Mouse (Mus musculus) heart, adult 2 months (tissue): ENCODE measurements around the gene 4930404H24Rik. TPM values are rescaled to one million over a fixed set of nuclear protein-coding genes. Genes with fewer than 3 reads are reported as not detected.

Source experiments
- DNase-seq, 2 experiments: peaks; one replicate each; pipeline ENCODE4 v3.0.0; 2021
- H3K27ac ChIP-seq: fragments of 200-600 bp; 2 replicates; pipeline ENCODE4 v1.8.1; 2022
- H3K27me3 ChIP-seq: fragments of 200-500 bp; 2 replicates; pipeline ENCODE4 v1.6.1; 2012; ENCODE audit warnings: mild to moderate bottlenecking, low read length, inconsistent platforms, mixed read lengths; ENCODE audit not compliant: control insufficient read depth, insufficient read depth
- H3K36me3 ChIP-seq: fragments of 200-500 bp; 2 replicates; pipeline ENCODE4 v1.6.1; 2012; ENCODE audit warnings: low read length, inconsistent platforms; ENCODE audit not compliant: control insufficient read depth, insufficient read depth
- H3K4me1 ChIP-seq: fragments of 200-500 bp; 2 replicates; pipeline ENCODE4 v1.6.1; 2011; ENCODE audit warnings: low read length; ENCODE audit not compliant: control insufficient read depth, insufficient read depth
- H3K4me3 ChIP-seq: fragments of 200-600 bp; 2 replicates; pipeline ENCODE4 v1.8.1; 2022
- H3K79me2 ChIP-seq: fragments of 200-500 bp; replicated peaks from 2 replicates; pipeline ENCODE4 v1.6.1; 2012; ENCODE audit warnings: mild to moderate bottlenecking, inconsistent platforms, low read length, moderate library complexity, mixed read lengths; ENCODE audit not compliant: control insufficient read depth, insufficient read depth
- H3K9ac ChIP-seq: fragments of 200-500 bp; 2 replicates; pipeline ENCODE4 v1.6.1; 2012; ENCODE audit warnings: low read depth, mild to moderate bottlenecking, control low read depth, inconsistent platforms, low read length, mixed read lengths
- CTCF ChIP-seq: fragments of 200-600 bp; IDR thresholded peaks from 2 replicates; pipeline ENCODE4 v1.8.1; 2022; ENCODE audit warnings: antibody characterized with exemption, mild to moderate bottlenecking, moderate library complexity
- EP300 ChIP-seq: fragments of 200-500 bp; IDR thresholded peaks from 2 replicates; pipeline ENCODE4 v1.6.1; 2011; ENCODE audit warnings: low read depth, low read length, control low read depth; ENCODE audit not compliant: insufficient read depth
- POLR2A ChIP-seq: fragments of 200-500 bp; IDR thresholded peaks from 2 replicates; pipeline ENCODE4 v1.6.1; 2011; ENCODE audit warnings: mild to moderate bottlenecking, low read depth, low read length, control low read depth; ENCODE audit not compliant: insufficient read depth
- WGBS: fragments of 180-500 bp; shearing (Covaris S2); methylation state at CpG from one replicate; pipeline ENCODE4 v1.1.7; 2018; 5-methylcytosine and 5-hydroxymethylcytosine counted together
- intact Hi-C: fragments of 180-260 bp; cut with DNase I; formaldehyde crosslinking; loops from one replicate; pipeline ENCODE4 v1.15.1; 2025
- polyA plus RNA-seq: library from polyadenylated mRNA; depleted of rRNA; stranded (reverse); fragments of >200 nt; gene quantifications from 2 replicates; pipeline ENCODE4 v1.2.3, GENCODE M21; 2012
- total RNA-seq, 2 experiments: library from RNA; stranded (reverse); gene quantifications; 2 replicates each; pipeline ENCODE4 v1.2.3; 2021

The 4930404H24Rik gene
- total and polyA plus RNA-seq, 3 experiments: not detected

DNA sequence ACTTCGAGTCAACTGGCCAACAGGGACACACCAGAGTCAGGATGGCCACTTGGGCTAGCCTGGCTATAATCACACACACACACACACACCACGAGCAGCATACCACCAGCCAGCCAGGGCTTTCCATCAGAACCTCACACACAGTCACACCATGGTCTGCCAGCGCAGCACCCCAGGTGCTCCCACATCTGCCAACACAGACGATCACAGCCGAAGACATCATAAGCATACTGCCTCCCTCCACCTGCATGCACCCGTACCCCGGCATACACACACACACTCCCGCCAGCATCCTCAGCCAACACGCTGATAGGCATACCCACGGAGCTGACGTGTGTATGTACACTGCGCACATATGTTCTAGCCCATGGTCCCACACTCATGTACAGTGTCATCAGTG lies 31.1 kb downstream of the 4930404H24Rik start:
- no peak overlapping the region for H3K27ac ChIP-seq
- no peaks in the 10 kb centered on the region for H3K27me3 ChIP-seq
- DNase-seq: no peak
- no peak for TF ChIP-seq POLR2A
- no peak for TF ChIP-seq EP300
- no peak for TF ChIP-seq CTCF
- 90% methylated on average over 12 of the region's 12 CpGs for WGBS
- intact Hi-C loops: no loop called here
- no peaks in the 10 kb centered on the region for H3K36me3 ChIP-seq
- no peak overlapping the region for H3K4me3 ChIP-seq
- H3K4me1 ChIP-seq: no peaks in the 10 kb centered on the region
- H3K79me2 ChIP-seq: no peaks in the 10 kb centered on the region
- no peak overlapping the region for H3K9ac ChIP-seq

DNA sequence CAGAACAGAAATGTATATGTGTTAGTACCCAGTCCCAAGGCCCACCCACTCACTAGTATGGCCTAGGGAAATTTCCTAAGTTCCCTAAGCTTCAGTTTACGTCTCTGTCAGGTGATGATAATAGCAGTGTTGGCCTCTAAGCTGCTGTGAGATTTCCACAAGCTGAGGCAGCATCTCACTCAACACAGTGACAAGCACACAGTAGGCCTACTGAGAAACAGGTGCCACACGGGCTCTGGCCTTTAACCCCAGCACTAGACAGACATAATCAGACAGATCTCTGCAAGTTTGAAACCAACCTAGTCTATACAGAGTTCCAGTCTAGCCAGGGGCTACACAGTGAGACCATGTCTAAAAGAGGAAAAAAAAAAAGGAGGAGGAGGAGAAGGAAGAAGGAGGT lies 32.1 kb downstream of the 4930404H24Rik start:
- TF ChIP-seq EP300: no peak
- no peak for TF ChIP-seq CTCF
- TF ChIP-seq POLR2A: no peak
- Histone ChIP-seq H3K36me3 (no peaks in the 10 kb centered on the region), H3K27ac (no peak overlapping the region), H3K4me1 (no peaks in the 10 kb centered on the region), H3K27me3 (peaks cover 2% of the 10 kb centered on the region; the same call in 1 of the 2 replicates), H3K4me3 (no peak overlapping the region), H3K9ac (no peak overlapping the region), H3K79me2 (no peaks in the 10 kb centered on the region)
- no peak for DNase-seq
- 84% methylated on average over 2 of the region's 2 CpGs for WGBS
- intact Hi-C loops: loop anchor here (5.0 kb wide), 1 partner anchor 32 kb away; the partner anchor contains the start of gene 4930404H24Rik

DNA sequence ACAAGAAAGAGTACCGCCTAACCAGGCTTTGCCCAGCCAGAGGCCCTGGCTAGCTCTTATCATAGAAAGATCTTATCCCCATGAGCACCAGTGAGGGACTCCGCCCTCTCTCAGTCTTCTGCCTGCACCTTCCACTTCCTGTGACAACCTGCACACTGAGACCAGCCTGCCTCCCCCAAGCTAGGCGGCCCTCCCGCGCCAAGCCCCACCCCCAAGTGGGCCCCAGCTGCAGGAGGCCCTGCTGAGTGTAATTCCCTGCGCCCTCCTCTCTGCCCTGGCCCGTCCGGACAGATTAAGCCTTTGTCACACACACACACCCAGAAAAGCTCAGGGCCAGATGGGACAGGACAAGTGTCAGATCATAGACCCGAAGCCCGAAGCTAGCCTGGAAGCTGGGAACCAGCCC lies 33.3 kb downstream of the 4930404H24Rik start:
- H3K27ac ChIP-seq: no peak overlapping the region

DNA sequence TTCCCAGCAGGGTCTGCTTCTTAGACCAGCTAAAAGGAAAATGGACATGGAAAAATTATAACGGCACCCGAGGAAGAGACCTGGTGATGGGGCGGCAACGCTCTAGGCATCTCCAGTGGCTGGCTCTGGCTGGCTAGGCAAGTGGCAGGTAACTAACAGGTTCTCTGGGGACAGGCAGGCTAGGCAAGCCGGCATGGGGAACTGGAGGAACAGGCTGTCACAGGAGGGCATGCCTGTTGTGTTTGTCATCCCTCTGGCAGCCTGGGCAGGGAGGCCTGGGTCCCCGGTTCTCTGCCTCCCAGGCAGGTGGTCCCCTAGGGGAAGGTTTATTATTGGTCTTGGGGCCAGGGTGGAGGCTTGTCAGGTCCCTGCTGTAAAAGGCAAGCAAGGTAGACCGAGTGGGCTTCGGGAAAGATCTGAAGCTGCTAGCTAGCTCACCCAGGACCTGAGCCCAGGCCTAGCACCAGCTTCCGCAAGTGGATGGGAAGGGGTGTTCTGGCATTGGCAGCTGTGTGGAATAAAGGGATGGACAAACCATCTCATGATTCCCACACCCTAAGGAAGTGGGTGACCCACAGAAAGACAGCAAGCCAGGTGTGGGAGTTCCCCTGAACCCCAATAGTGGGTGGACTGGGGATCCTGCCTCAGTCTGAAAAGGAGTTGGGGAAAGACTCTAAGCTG lies 34.4 kb downstream of the 4930404H24Rik start:
- no peaks in the 10 kb centered on the region for H3K79me2 ChIP-seq
- no peak overlapping the region for H3K4me3 ChIP-seq
- no peak overlapping the region for H3K9ac ChIP-seq
- intact Hi-C loops: loop anchor here (5.0 kb wide), 1 partner anchor 35 kb away; the partner anchor contains the start of gene 4930404H24Rik
- WGBS: 72% methylated on average over 9 of the region's 9 CpGs
- H3K4me1 ChIP-seq: no peaks in the 10 kb centered on the region
- TF ChIP-seq EP300 (no peak), POLR2A (no peak), CTCF (no peak)
- no peak overlapping the region for H3K27ac ChIP-seq
- no peaks in the 10 kb centered on the region for H3K36me3 ChIP-seq
- DNase-seq: no peak
- peaks cover 5% of the 10 kb centered on the region; the same call in 1 of the 2 replicates for H3K27me3 ChIP-seq

More for the DNA sequence above, 33.3 kb downstream of the 4930404H24Rik start:
- Histone ChIP-seq H3K9ac (no peak overlapping the region), H3K27me3 (peaks cover 5% of the 10 kb centered on the region; the same call in 1 of the 2 replicates), H3K79me2 (no peaks in the 10 kb centered on the region), H3K4me3 (no peak overlapping the region), H3K4me1 (no peaks in the 10 kb centered on the region), H3K36me3 (no peaks in the 10 kb centered on the region)
- peak in 1 of 2 experiments; percentile 28 for DNase-seq
- intact Hi-C loops: loop anchor here (5.0 kb wide), 1 partner anchor 34 kb away; the partner anchor contains the start of gene 4930404H24Rik
- WGBS: 48% methylated on average over 10 of the region's 10 CpGs
- no peak for TF ChIP-seq POLR2A
- TF ChIP-seq CTCF: no peak
- TF ChIP-seq EP300: no peak

DNA sequence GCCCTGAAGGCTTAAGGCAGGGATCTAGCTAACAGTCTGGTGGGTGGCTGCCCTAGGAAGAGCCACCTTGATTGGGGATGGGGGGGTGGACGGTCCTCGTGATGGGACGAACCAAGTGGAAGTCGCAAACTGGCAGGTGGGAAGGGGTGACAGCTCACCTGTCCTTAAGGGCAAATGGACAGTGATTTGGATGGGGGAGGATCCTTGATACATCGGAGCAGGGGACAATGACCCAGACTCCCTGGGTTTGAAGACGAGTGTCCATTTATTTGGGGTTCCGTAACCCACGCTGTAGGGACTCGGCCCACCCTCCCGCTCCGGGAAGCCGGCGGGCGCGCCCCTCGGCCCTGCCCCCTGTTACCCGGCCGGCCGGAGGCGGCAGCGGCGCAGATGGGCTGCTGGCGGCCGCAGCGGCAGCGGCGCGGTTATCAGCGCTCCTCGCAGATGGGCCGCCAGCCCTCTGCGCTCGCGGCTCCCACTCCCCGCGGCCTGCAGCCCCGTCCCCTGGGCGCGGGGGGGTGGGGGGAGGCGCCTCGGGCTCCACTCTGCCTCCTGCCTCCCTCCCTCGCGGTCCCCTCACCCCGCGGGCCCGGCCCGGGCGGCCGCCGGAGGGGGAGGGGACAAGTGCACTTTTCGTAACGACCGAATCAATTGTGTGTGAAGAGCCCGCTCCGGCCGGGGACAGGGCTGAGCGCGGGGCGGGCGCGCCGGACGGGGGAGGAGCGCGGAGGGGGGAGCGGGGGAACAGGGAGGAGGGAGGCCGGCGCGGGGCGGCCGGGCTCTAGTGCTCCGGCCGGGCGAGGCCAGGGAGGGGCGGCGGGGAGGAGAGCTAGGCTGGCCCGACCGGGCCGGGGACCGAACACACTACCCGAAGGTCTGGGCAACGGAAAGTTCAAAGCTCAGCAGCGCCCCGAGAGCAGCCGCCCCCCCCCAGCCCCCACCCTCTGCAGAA lies 35.3 kb downstream of the 4930404H24Rik start:
- Histone ChIP-seq H3K4me1 (no peaks in the 10 kb centered on the region), H3K36me3 (no peaks in the 10 kb centered on the region), H3K9ac (peak overlapping the region; percentile 58), H3K27ac (no peak overlapping the region), H3K79me2 (no peaks in the 10 kb centered on the region), H3K27me3 (peaks cover 5% of the 10 kb centered on the region; the same call in 1 of the 2 replicates), H3K4me3 (peak overlapping the region; percentile 73)
- 9% methylated on average over 71 of the region's 85 CpGs for WGBS
- peak; percentile 70 to 74 for DNase-seq
- intact Hi-C loops: loop anchor here (5.0 kb wide), 1 partner anchor 36 kb away; the partner anchor contains the start of gene 4930404H24Rik
- TF ChIP-seq POLR2A: no peak
- no peak for TF ChIP-seq CTCF
- no peak for TF ChIP-seq EP300
